Mouse (Mus musculus): ENCODE results near the gene Hivep3. TPM values are rescaled to one million over a fixed set of nuclear protein-coding genes. Genes with fewer than 3 reads are reported as not detected.

The Hivep3 gene
- polyA plus RNA-seq, 1 experiment, result 14.8 TPM

GRCm38 (mm10) chr4:119895504-119895903 is 161.9 kb downstream of the Hivep3 start:
- no peak for DNase-seq (ENCODE audit: low read depth)

GRCm38 (mm10) chr4:119896572-119896971 is 163.0 kb downstream of the Hivep3 start:
- DNase-seq (ENCODE audit: low read depth), result no peak
- TF ChIP-seq POLR2A (IDR thresholded peaks at IDR 0.05; ENCODE audit: borderline replicate concordance, extremely low read depth, insufficient read depth, insufficient read length, poor library complexity, severe bottlenecking) (no peak), CTCF (IDR thresholded peaks at IDR 0.05; ENCODE audit: borderline replicate concordance, extremely low read depth, insufficient read depth, insufficient read length) (no peak)

More at GRCm38 (mm10) chr4:119895504-119895903, 161.9 kb downstream of the Hivep3 start:
- TF ChIP-seq CTCF (IDR thresholded peaks at IDR 0.05; ENCODE audit: borderline replicate concordance, extremely low read depth, insufficient read depth, insufficient read length) (no peak), POLR2A (IDR thresholded peaks at IDR 0.05; ENCODE audit: borderline replicate concordance, extremely low read depth, insufficient read depth, insufficient read length, poor library complexity, severe bottlenecking) (no peak)

- TF ChIP-seq CTCF (IDR thresholded peaks at IDR 0.05; ENCODE audit: borderline replicate concordance, extremely low read depth, insufficient read depth, insufficient read length) (no peak), POLR2A (IDR thresholded peaks at IDR 0.05; ENCODE audit: borderline replicate concordance, extremely low read depth, insufficient read depth, insufficient read length, poor library complexity, severe bottlenecking) (no peak)
- no peak for DNase-seq (ENCODE audit: low read depth)
These were observed 163.7 kb downstream of the Hivep3 start for GRCm38 (mm10) chr4:119897054-119897855.

GRCm38 (mm10) chr4:119901556-119902491 is 168.2 kb downstream of the Hivep3 start:
- DNase-seq (ENCODE audit: low read depth), result peak; percentile 76
- TF ChIP-seq POLR2A (IDR thresholded peaks at IDR 0.05; ENCODE audit: borderline replicate concordance, extremely low read depth, insufficient read depth, insufficient read length, poor library complexity, severe bottlenecking), result no peak

- DNase-seq (ENCODE audit: low read depth), result peak; percentile 81
- TF ChIP-seq POLR2A (IDR thresholded peaks at IDR 0.05; ENCODE audit: borderline replicate concordance, extremely low read depth, insufficient read depth, insufficient read length, poor library complexity, severe bottlenecking) (no peak), CTCF (IDR thresholded peaks at IDR 0.05; ENCODE audit: borderline replicate concordance, extremely low read depth, insufficient read depth, insufficient read length) (no peak)
These were observed 169.7 kb downstream of the Hivep3 start for GRCm38 (mm10) chr4:119903328-119903727.

- no peak for TF ChIP-seq POLR2A (IDR thresholded peaks at IDR 0.05; ENCODE audit: borderline replicate concordance, extremely low read depth, insufficient read depth, insufficient read length, poor library complexity, severe bottlenecking)
- no peak for TF ChIP-seq CTCF (IDR thresholded peaks at IDR 0.05; ENCODE audit: borderline replicate concordance, extremely low read depth, insufficient read depth, insufficient read length)
- DNase-seq (ENCODE audit: low read depth), result peak; percentile 69
These were observed 170.2 kb downstream of the Hivep3 start for GRCm38 (mm10) chr4:119903806-119904205.

GRCm38 (mm10) chr4:119904296-119904695 is 170.7 kb downstream of the Hivep3 start:
- TF ChIP-seq POLR2A (IDR thresholded peaks at IDR 0.05; ENCODE audit: borderline replicate concordance, extremely low read depth, insufficient read depth, insufficient read length, poor library complexity, severe bottlenecking), result no peak
- TF ChIP-seq CTCF (IDR thresholded peaks at IDR 0.05; ENCODE audit: borderline replicate concordance, extremely low read depth, insufficient read depth, insufficient read length), result no peak
- DNase-seq (ENCODE audit: low read depth), result no peak

GRCm38 (mm10) chr4:119907106-119907505 is 173.5 kb downstream of the Hivep3 start:
- DNase-seq (ENCODE audit: low read depth), result no peak
- TF ChIP-seq CTCF (IDR thresholded peaks at IDR 0.05; ENCODE audit: borderline replicate concordance, extremely low read depth, insufficient read depth, insufficient read length) (no peak), POLR2A (IDR thresholded peaks at IDR 0.05; ENCODE audit: borderline replicate concordance, extremely low read depth, insufficient read depth, insufficient read length, poor library complexity, severe bottlenecking) (no peak)

GRCm38 (mm10) chr4:119911071-119911904 is 177.7 kb downstream of the Hivep3 start:
- no peak for TF ChIP-seq CTCF (IDR thresholded peaks at IDR 0.05; ENCODE audit: borderline replicate concordance, extremely low read depth, insufficient read depth, insufficient read length)
- no peak for TF ChIP-seq POLR2A (IDR thresholded peaks at IDR 0.05; ENCODE audit: borderline replicate concordance, extremely low read depth, insufficient read depth, insufficient read length, poor library complexity, severe bottlenecking)
- no peak for DNase-seq (ENCODE audit: low read depth)

GRCm38 (mm10) chr4:119912216-119912615 is 178.6 kb downstream of the Hivep3 start:
- TF ChIP-seq CTCF (IDR thresholded peaks at IDR 0.05; ENCODE audit: borderline replicate concordance, extremely low read depth, insufficient read depth, insufficient read length), result no peak
- TF ChIP-seq POLR2A (IDR thresholded peaks at IDR 0.05; ENCODE audit: borderline replicate concordance, extremely low read depth, insufficient read depth, insufficient read length, poor library complexity, severe bottlenecking), result no peak

More at GRCm38 (mm10) chr4:119912216-119912615, 178.6 kb downstream of the Hivep3 start:
- DNase-seq (ENCODE audit: low read depth), result no peak
